Mouse (Mus musculus) forebrain, embryonic 15.5 days (tissue): ENCODE measurements around the gene Thada. TPM values are rescaled to one million over a fixed set of nuclear protein-coding genes. Genes with fewer than 3 reads are reported as not detected.

ENCODE experiments used
- ATAC-seq: fragments of 200-750 bp; cut with Nextera tagmentation; replicated peaks from 2 replicates; pipeline ENCODE4 v1.8.0; 2017; ENCODE audit warnings: mild to moderate bottlenecking, moderate TSS enrichment, moderate library complexity
- H3K27ac ChIP-seq: fragments of 300-500 bp; sonication (generic); replicated peaks from 2 replicates; pipeline ENCODE4 v1.5.1; 2015; ENCODE audit warnings: mild to moderate bottlenecking, inconsistent platforms
- H3K27me3 ChIP-seq: fragments of 300-500 bp; sonication (generic); 2 replicates; pipeline ENCODE4 v1.6.1; 2015; ENCODE audit warnings: inconsistent platforms
- H3K36me3 ChIP-seq: fragments of 300-500 bp; sonication (generic); 2 replicates; pipeline ENCODE4 v1.6.1; 2015; ENCODE audit warnings: mild to moderate bottlenecking, inconsistent platforms
- H3K4me1 ChIP-seq: fragments of 300-500 bp; sonication (generic); 2 replicates; pipeline ENCODE4 v1.6.1; 2015; ENCODE audit warnings: inconsistent platforms
- H3K4me2 ChIP-seq: fragments of 300-500 bp; sonication (generic); replicated peaks from 2 replicates; pipeline ENCODE4 v1.6.1; 2015; ENCODE audit warnings: mild to moderate bottlenecking, inconsistent platforms
- H3K4me3 ChIP-seq: fragments of 300-500 bp; sonication (generic); 2 replicates; pipeline ENCODE4 v1.5.1; 2015; ENCODE audit warnings: mild to moderate bottlenecking, inconsistent platforms
- H3K9ac ChIP-seq: fragments of 300-500 bp; sonication (generic); replicated peaks from 2 replicates; pipeline ENCODE4 v1.6.1; 2015; ENCODE audit warnings: mild to moderate bottlenecking, inconsistent platforms
- H3K9me3 ChIP-seq: fragments of 300-500 bp; sonication (generic); 2 replicates; pipeline ENCODE4 v1.6.1; 2016; ENCODE audit warnings: inconsistent platforms
- WGBS: fragments of 180-500 bp; shearing (Covaris S2); methylation state at CpG from one replicate; pipeline ENCODE4 v1.1.7; 2015; ENCODE audit warnings: mixed read lengths; 5-methylcytosine and 5-hydroxymethylcytosine counted together
- polyA plus RNA-seq: library from polyadenylated mRNA; unstranded; fragments of >200 nt; fragmentation: Nextera tagmentation; extraction: Ambion mirVana; gene quantifications from 2 replicates; pipeline ENCODE4 v1.2.1, GENCODE M21; 2015

Gene Thada
- polyA plus RNA-seq, 1 experiment from 2014 or later: 6.0 TPM

DNA sequence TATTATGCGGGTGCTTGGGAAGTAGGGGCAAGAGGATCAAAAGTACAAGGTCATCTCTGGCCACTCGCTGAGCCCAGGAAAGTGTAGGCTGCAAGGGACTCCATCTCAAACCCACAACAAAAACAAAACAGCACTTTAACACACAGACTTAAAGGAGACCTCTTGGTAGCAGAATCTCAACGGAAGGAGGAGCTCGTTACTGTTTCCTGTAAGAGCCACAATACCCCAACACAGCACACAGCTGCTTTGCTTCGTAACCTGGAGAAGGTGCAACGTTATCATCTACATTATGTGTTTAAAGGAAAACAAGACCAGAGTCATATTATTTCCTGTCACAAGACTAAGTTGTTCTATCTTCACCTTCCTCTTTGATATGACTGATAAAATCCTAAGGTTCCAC is 135.5 kb downstream of the Thada start:
- WGBS: 80% methylated on average over 6 of the region's 6 CpGs
- no peaks in the 10 kb centered on the region for H3K4me1 ChIP-seq
- H3K27ac ChIP-seq: no peak overlapping the region
- no peak for ATAC-seq
- H3K9ac ChIP-seq: no peak overlapping the region
- no peaks in the 10 kb centered on the region for H3K36me3 ChIP-seq
- H3K27me3 ChIP-seq: no peaks in the 10 kb centered on the region
- H3K4me2 ChIP-seq: no peak overlapping the region
- H3K9me3 ChIP-seq: no peaks in the 10 kb centered on the region
- no peak overlapping the region for H3K4me3 ChIP-seq

DNA sequence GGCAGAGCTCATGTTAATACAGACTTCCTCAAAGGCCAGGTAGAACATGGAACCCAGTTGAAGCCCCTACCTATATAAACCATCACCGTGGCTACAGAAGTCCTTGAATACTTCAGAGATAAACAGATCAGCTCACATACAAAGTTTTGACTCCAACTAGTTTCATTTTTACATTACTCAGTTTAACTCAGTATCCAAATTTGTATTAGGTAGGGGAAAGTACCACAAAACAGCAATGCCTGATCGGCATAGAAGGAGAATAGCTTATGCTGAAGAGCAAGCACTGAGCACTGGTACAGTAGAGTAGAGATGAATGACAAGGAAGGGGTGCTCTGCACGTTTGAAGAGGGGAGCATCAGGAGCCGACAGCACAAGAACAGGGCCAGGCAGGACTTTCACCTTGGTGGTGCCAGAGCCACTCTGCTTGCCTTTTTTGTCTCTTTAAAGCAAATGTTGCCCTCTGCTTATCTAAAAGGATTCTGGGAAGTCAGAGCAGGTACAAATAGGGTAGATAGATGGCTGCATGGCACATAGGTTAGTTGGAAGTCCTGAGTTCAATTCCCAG is 136.0 kb downstream of the Thada start:
- no peak overlapping the region for H3K4me3 ChIP-seq
- no peak for ATAC-seq
- no peak overlapping the region for H3K9ac ChIP-seq
- no peaks in the 10 kb centered on the region for H3K4me1 ChIP-seq
- no peak overlapping the region for H3K4me2 ChIP-seq
- no peaks in the 10 kb centered on the region for H3K36me3 ChIP-seq
- no peak overlapping the region for H3K27ac ChIP-seq
- no peaks in the 10 kb centered on the region for H3K9me3 ChIP-seq
- no peaks in the 10 kb centered on the region for H3K27me3 ChIP-seq
- WGBS: 90% methylated on average over 4 of the region's 4 CpGs

DNA sequence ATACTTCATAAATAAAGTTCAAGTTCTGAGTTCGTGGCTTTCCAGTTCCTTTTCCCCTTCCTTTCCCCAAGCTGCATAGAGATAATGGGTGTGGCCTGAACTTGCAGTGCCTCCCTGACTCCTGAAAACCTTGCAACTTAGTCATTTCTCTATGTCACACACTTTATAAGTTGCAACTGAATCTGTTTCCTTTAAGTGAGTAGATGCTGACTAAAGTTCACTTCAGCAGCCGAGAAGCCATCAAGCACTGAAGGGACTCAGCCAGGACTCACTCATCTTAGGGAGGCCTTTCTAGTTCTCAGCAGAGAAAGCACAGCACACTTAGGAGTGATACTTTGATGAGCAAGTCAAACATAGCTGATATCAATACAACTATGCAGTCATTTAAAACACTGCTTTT is 137.5 kb downstream of the Thada start:
- Histone ChIP-seq H3K9ac (no peak overlapping the region), H3K4me1 (no peaks in the 10 kb centered on the region), H3K27ac (no peak overlapping the region), H3K4me3 (no peak overlapping the region), H3K9me3 (no peaks in the 10 kb centered on the region), H3K36me3 (no peaks in the 10 kb centered on the region), H3K4me2 (no peak overlapping the region), H3K27me3 (no peaks in the 10 kb centered on the region)
- whole genome bisulfite sequencing: 92% methylated on average over 2 of the region's 2 CpGs
- no peak for ATAC-seq

DNA sequence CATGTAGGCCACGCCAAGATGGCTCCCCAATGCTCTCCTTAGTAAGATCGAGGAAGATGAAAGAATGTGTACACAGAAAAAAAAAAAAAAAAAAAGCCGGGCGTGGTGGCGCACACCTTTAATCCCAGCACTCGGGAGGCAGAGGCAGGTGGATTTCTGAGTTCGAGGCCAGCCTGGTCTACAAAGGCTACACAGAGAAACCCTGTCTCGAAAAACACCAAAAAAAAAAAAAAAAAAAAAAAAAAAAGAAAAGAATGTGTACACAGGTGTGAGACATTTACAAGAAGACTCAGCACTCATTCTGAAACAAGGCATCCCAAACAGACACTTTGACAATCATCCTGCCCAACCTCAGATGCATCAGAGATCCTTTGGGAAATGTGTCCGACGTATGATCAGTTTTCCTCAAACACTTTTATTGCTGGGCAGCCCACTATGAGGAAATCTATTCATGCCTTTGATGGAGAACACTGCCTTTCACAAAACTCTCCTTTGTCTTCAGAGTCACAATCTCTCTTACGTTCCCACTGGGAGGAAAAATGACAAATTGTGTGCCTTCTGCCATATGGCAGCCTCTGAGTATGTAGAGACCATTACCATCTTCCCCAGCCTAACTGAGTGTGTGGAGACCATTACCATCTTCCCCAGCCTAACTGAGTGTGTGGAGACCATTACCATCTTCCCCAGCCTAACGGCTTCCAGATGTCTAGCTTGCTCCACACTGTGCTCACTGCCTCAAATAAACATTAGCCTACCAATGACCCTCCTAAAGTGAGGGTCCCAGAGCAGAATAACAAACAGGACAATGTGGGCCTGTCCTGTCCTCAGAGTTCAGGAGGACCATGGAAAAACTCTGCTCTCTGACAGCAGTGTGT is 138.7 kb downstream of the Thada start:
- Histone ChIP-seq H3K36me3 (no peaks in the 10 kb centered on the region), H3K9ac (no peak overlapping the region), H3K9me3 (no peaks in the 10 kb centered on the region), H3K27ac (no peak overlapping the region), H3K4me3 (no peak overlapping the region), H3K27me3 (no peaks in the 10 kb centered on the region), H3K4me1 (no peaks in the 10 kb centered on the region), H3K4me2 (no peak overlapping the region)
- no peak for ATAC-seq
- WGBS: 86% methylated on average over 10 of the region's 12 CpGs

DNA sequence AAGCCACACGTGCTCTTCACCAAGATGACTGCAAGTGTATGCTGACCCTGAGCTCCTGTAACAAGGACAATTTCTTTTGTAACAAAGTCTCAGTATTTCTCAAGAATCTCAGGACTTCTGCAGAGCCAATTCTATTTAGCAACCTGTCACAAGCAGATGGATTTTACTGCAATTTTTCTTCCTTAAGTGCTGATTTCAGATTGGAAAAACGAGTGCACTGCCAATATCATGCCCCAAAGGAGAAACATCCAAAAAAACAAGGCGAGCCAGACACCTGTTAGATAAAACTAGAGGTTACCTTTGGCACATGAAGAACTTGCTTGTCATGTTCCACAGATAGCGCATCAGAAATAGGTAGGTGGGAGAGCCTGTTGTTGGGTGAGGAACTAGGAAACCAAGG is 143.8 kb downstream of the Thada start:
- no peak overlapping the region for H3K4me2 ChIP-seq
- no peaks in the 10 kb centered on the region for H3K4me1 ChIP-seq
- H3K9ac ChIP-seq: no peak overlapping the region
- H3K9me3 ChIP-seq: no peaks in the 10 kb centered on the region
- no peak overlapping the region for H3K27ac ChIP-seq
- 86% methylated on average over 4 of the region's 4 CpGs for WGBS
- no peaks in the 10 kb centered on the region for H3K36me3 ChIP-seq
- no peak for ATAC-seq
- no peak overlapping the region for H3K4me3 ChIP-seq
- no peaks in the 10 kb centered on the region for H3K27me3 ChIP-seq

DNA sequence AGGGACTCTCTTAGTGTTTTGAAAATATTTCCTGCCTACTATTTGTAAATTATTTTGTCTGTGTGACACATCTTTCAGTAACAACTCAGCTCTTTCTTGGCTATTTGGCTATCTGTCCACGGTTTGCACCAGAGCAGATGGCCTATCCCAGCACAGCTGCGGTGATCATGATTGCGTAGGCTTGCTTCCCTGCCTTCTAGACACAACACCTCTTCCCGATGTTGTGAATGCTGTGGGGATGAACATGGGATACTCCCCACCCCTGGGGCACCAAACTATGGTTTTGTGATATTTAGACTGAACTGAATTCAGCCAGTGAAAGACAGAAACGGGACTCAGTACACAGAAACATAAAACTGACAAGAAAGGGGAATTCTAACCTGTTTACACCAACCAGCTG is 144.7 kb downstream of the Thada start:
- 87% methylated on average over 5 of the region's 5 CpGs for WGBS

DNA sequence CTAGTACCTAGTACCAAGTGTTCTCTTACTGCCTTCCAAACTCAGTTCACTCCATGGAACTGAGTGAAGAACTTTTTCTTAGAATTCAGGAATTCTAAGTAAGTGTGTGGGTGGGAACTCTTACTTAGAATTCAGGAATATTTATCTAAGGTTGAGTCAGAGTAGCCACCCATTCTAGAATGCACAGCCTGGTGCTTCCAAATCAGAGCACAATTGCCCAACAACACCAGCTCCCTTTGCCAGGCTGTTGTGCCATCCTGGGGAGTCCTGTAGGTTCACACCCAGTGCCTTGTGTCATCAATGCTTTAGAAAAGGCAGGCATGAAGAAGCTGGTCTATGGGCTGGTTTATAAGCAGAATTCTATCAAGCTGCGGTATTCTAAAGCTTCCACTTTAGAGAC is 145.4 kb downstream of the Thada start:
- ATAC-seq: no peak
- 95% methylated on average over 1 of the region's 1 CpGs for WGBS
- no peaks in the 10 kb centered on the region for H3K9me3 ChIP-seq
- H3K4me2 ChIP-seq: no peak overlapping the region
- H3K27me3 ChIP-seq: no peaks in the 10 kb centered on the region
- no peak overlapping the region for H3K4me3 ChIP-seq
- no peaks in the 10 kb centered on the region for H3K4me1 ChIP-seq
- H3K36me3 ChIP-seq: no peaks in the 10 kb centered on the region
- H3K9ac ChIP-seq: no peak overlapping the region
- no peak overlapping the region for H3K27ac ChIP-seq

More for the DNA sequence above, 144.7 kb downstream of the Thada start:
- no peaks in the 10 kb centered on the region for H3K9me3 ChIP-seq
- no peak for ATAC-seq
- H3K27me3 ChIP-seq: no peaks in the 10 kb centered on the region
- H3K4me3 ChIP-seq: no peak overlapping the region
- H3K4me1 ChIP-seq: no peaks in the 10 kb centered on the region
- no peak overlapping the region for H3K4me2 ChIP-seq
- H3K9ac ChIP-seq: no peak overlapping the region
- H3K36me3 ChIP-seq: no peaks in the 10 kb centered on the region
- H3K27ac ChIP-seq: no peak overlapping the region

DNA sequence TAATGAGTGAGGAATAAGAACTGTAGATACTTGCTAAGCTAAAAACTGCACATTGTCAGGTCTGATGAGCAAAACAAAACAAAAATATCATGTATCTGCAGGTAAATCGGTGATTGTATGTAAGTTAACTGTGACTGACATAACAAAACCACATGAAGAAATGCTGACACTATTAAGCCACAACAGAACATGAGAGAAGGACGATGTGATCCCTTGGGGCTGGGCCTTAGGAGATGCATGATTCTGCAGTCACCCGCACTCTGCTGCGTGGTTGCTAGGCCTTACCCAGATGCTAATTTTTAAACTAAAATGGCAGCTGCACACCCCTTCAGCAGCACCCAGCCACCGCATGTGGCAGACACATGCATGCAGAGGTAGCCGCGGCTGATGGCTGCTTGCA is 151.7 kb downstream of the Thada start:
- WGBS: 94% methylated on average over 7 of the region's 7 CpGs
- no peak overlapping the region for H3K9ac ChIP-seq
- H3K4me1 ChIP-seq: no peaks in the 10 kb centered on the region
- no peaks in the 10 kb centered on the region for H3K27me3 ChIP-seq
- no peak overlapping the region for H3K27ac ChIP-seq
- peaks cover 2% of the 10 kb centered on the region; the same call in 1 of the 2 replicates for H3K36me3 ChIP-seq
- H3K9me3 ChIP-seq: no peaks in the 10 kb centered on the region
- no peak for ATAC-seq
- H3K4me2 ChIP-seq: no peak overlapping the region
- no peak overlapping the region for H3K4me3 ChIP-seq

DNA sequence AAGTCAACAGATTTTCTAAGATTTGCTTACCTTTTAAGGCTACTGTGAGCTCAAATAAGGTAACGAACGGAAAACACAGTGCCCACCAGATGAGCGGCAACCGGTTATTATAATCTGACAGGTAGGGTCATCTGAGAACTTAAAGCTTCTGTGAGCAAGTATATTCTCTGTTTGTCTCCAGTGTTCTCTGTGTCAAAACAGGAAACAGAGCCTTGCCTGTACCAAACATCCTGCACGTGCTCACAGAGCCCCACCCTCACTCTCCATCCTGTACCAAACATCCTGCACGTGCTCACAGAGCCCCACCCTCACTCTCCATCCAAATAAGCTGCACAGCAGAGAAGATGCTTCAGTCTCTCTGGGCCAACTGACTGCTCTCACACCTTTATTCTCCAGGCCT is 152.5 kb downstream of the Thada start:
- no peak overlapping the region for H3K9ac ChIP-seq
- H3K4me3 ChIP-seq: no peak overlapping the region
- no peak overlapping the region for H3K27ac ChIP-seq
- no peaks in the 10 kb centered on the region for H3K27me3 ChIP-seq
- H3K9me3 ChIP-seq: no peaks in the 10 kb centered on the region
- ATAC-seq: no peak
- H3K36me3 ChIP-seq: peaks cover 9% of the 10 kb centered on the region
- WGBS: 89% methylated on average over 6 of the region's 6 CpGs
- no peak overlapping the region for H3K4me2 ChIP-seq
- H3K4me1 ChIP-seq: no peaks in the 10 kb centered on the region

DNA sequence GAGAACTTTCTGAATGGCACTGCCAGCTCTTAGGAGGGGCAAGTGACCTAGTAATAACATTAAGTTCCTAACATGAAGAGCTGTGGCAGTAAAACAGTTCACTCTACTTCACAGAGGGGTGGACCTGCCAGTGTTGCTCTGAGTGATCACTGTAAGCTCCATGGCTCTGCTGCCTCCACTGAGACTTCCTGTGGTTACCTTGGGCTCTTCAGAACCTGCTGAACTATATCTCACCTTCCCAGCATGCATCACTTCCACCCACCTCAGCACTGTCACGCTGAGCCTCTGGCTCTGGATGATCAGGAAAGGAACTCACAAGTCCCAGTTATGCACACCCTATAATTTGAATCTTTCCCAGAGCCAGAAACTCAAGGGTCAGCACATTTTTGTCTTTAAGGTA is 159.9 kb downstream of the Thada start:
- Histone ChIP-seq H3K4me3 (no peak overlapping the region), H3K4me2 (no peak overlapping the region), H3K27me3 (no peaks in the 10 kb centered on the region), H3K9ac (no peak overlapping the region), H3K4me1 (no peaks in the 10 kb centered on the region), H3K36me3 (peaks cover 11% of the 10 kb centered on the region), H3K9me3 (no peaks in the 10 kb centered on the region), H3K27ac (no peak overlapping the region)
- WGBS: 81% methylated on average over 1 of the region's 1 CpGs
- ATAC-seq: no peak

DNA sequence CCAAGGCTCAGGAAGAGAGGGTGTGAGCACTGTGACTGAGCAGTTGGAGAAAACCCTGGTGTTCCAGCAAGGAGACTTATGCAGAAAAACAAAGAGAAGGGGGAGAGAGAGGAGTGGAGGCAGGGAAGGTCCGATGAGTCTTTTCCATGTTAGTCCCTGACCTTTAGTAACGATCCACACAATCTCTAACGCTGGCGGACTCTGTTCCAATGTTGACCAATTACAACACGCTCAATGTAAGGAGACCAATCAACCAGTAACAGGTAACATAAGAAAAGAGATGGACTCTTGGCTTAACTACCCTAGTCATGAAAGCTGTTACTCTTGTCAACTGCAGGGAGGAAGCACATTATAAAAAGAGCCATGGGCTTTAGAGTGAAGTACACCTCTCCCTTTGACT is 160.9 kb downstream of the Thada start:
- 92% methylated on average over 5 of the region's 5 CpGs for WGBS
- Histone ChIP-seq H3K9me3 (no peaks in the 10 kb centered on the region), H3K36me3 (peaks cover 11% of the 10 kb centered on the region), H3K9ac (no peak overlapping the region), H3K4me2 (no peak overlapping the region), H3K27me3 (no peaks in the 10 kb centered on the region), H3K4me3 (no peak overlapping the region), H3K27ac (no peak overlapping the region), H3K4me1 (no peaks in the 10 kb centered on the region)
- no peak for ATAC-seq

DNA sequence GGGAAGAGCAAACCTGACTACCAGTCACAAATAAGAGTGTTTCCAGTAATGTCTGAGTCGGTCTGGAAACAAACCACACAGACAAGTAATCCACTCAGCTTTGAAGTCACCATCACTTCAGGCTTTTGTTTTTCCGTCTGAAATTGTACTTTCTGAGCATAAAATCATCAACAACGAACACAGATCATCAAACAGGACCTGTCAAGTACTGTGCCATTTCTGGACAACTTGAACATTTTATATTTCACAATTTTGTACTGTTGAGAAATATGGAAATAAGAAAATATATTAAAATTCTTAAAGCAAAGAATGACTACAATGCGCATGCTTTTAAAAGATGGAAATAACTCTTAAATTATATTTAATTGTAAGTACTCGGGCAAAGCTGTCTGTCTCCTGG is 161.9 kb downstream of the Thada start:
- H3K36me3 ChIP-seq: peaks cover 8% of the 10 kb centered on the region
- WGBS: 88% methylated on average over 5 of the region's 5 CpGs
- H3K4me2 ChIP-seq: no peak overlapping the region
- H3K4me1 ChIP-seq: no peaks in the 10 kb centered on the region
- H3K9ac ChIP-seq: no peak overlapping the region
- no peak overlapping the region for H3K27ac ChIP-seq
- H3K9me3 ChIP-seq: no peaks in the 10 kb centered on the region
- ATAC-seq: no peak
- no peak overlapping the region for H3K4me3 ChIP-seq
- no peaks in the 10 kb centered on the region for H3K27me3 ChIP-seq

DNA sequence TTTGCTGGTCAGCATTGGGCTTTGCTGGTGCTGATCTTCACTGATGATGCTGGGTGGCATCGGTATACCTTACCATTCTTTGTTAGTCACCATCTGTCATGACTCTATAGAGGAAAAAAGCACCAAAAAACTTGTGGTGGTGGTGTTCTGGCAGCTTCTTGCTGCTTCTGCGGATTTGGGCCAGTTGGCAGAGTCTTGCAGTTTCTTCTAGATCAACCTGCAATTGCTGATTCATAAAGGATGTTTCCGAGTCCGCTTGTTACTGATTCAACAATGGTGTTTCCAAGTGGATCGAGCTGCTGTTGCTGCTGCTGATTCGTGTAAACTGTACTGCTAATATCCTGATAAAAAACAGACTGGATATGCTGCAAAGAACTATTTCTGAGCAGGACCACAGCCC is 168.0 kb downstream of the Thada start:
- no peak for ATAC-seq
- Histone ChIP-seq H3K4me2 (no peak overlapping the region), H3K9ac (no peak overlapping the region), H3K27ac (no peak overlapping the region), H3K27me3 (no peaks in the 10 kb centered on the region), H3K9me3 (no peaks in the 10 kb centered on the region), H3K4me3 (no peak overlapping the region), H3K4me1 (no peaks in the 10 kb centered on the region), H3K36me3 (no peaks in the 10 kb centered on the region)
- WGBS: 89% methylated on average over 6 of the region's 6 CpGs
